Mouse (Mus musculus) midbrain, embryonic 15.5 days (tissue): Measurements from ENCODE around the gene LTO1. TPM values are rescaled to one million over a fixed set of nuclear protein-coding genes. Genes with fewer than 3 reads are reported as not detected.
A peak's percentile ranks its signal among the peaks of the same experiment; 100 is the strongest.
"Not testable (repeated sequence)": the region's sequence is repeated elsewhere in the genome, so short reads cannot be mapped to it uniquely, and the experiment has no call there.

Source experiments
- ATAC-seq: fragments of 200-750 bp; cut with Nextera tagmentation; replicated peaks from 2 replicates; pipeline ENCODE4 v1.8.0; 2017; ENCODE audit warnings: moderate TSS enrichment
- H3K27ac ChIP-seq: fragments of 300-500 bp; sonication (generic); 2 replicates; pipeline ENCODE4 v1.5.1; 2015; ENCODE audit warnings: mild to moderate bottlenecking, inconsistent platforms
- H3K27me3 ChIP-seq: fragments of 300-500 bp; sonication (generic); replicated peaks from 2 replicates; pipeline ENCODE4 v1.6.1; 2015; ENCODE audit warnings: inconsistent platforms
- H3K36me3 ChIP-seq: fragments of 300-500 bp; sonication (generic); replicated peaks from 2 replicates; pipeline ENCODE4 v1.6.1; 2015; ENCODE audit warnings: inconsistent platforms
- H3K4me1 ChIP-seq: fragments of 300-500 bp; sonication (generic); 2 replicates; pipeline ENCODE4 v1.6.1; 2015; ENCODE audit warnings: inconsistent platforms
- H3K4me2 ChIP-seq: fragments of 300-500 bp; sonication (generic); 2 replicates; pipeline ENCODE4 v1.6.1; 2015; ENCODE audit warnings: inconsistent platforms, mild to moderate bottlenecking, moderate library complexity
- H3K4me3 ChIP-seq: fragments of 300-500 bp; sonication (generic); 2 replicates; pipeline ENCODE4 v1.5.1; 2015; ENCODE audit warnings: mild to moderate bottlenecking, inconsistent platforms
- H3K9ac ChIP-seq: fragments of 300-500 bp; sonication (generic); 2 replicates; pipeline ENCODE4 v1.6.1; 2015; ENCODE audit warnings: mild to moderate bottlenecking, inconsistent platforms
- H3K9me3 ChIP-seq: fragments of 300-500 bp; sonication (generic); 2 replicates; pipeline ENCODE4 v1.6.1; 2016; ENCODE audit warnings: inconsistent platforms
- WGBS: fragments of 180-500 bp; shearing (Covaris S2); methylation state at CpG from one replicate; pipeline ENCODE4 v1.1.7; 2015; ENCODE audit warnings: mixed read lengths; 5-methylcytosine and 5-hydroxymethylcytosine counted together
- polyA plus RNA-seq: library from polyadenylated mRNA; unstranded; fragments of >200 nt; fragmentation: Nextera tagmentation; extraction: Ambion mirVana; gene quantifications from 2 replicates; pipeline ENCODE4 v1.2.1, GENCODE M21; 2015

Gene LTO1
- polyA plus RNA-seq, 1 experiment from 2014 or later: 33.6 TPM

DNA sequence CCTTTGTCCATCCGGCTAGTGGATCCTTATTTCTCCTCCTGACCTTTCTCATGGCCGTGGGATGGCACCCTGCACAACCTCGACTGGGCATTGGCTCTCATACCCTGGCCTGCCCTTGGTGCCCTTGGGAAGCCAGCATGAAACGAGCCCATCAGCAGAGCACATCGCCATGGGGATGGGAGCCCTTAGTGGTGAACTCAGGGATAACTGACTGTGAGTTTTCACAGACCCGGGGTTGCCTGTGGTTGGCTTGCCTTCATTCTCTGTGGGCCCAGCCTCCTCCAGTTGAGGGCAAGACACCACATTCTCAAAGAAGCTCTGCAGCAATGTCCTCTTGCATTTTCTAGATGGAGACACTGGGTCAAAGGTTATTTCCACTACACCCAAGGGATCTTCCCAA is 22.6 kb upstream of the LTO1 start:
- no peaks in the 10 kb centered on the region for H3K9me3 ChIP-seq
- no peak for ATAC-seq
- WGBS: 52% methylated on average over 6 of the region's 6 CpGs
- H3K4me2 ChIP-seq: no peak overlapping the region
- no peak overlapping the region for H3K4me3 ChIP-seq
- no peaks in the 10 kb centered on the region for H3K36me3 ChIP-seq
- H3K9ac ChIP-seq: no peak overlapping the region
- H3K4me1 ChIP-seq: peaks cover 28% of the 10 kb centered on the region
- peaks cover 10% of the 10 kb centered on the region; the same call in 1 of the 2 replicates for H3K27me3 ChIP-seq
- H3K27ac ChIP-seq: no peak overlapping the region

DNA sequence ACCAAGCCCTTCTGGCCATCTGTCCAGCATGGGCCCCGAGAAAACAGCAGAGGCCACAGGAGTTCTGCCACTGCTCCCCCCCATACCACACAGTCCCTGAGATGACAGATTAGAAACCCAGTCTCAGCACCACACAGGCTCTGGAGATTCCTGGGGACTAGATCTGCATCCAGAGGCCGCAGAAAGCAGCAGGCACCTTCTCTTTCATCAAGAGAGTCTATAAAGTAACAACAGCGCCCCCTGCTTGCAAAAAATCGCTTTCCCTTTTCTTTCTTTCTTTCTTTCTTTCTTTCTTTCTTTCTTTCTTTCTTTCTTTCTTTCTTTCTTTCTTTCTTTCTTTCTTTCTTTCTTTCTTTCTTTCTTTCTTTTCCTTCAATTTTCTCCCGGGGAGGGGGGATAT is 20.7 kb upstream of the LTO1 start:
- Histone ChIP-seq H3K27ac (no peak overlapping the region), H3K4me2 (peak overlapping the region; percentile 95; the same call in 1 of the 2 replicates), H3K9me3 (no peaks in the 10 kb centered on the region), H3K4me1 (peaks cover 28% of the 10 kb centered on the region), H3K4me3 (no peak overlapping the region), H3K36me3 (no peaks in the 10 kb centered on the region), H3K27me3 (peaks cover 15% of the 10 kb centered on the region), H3K9ac (no peak overlapping the region)
- WGBS: 0% methylated on average over 5 of the region's 5 CpGs
- ATAC-seq: no peak

DNA sequence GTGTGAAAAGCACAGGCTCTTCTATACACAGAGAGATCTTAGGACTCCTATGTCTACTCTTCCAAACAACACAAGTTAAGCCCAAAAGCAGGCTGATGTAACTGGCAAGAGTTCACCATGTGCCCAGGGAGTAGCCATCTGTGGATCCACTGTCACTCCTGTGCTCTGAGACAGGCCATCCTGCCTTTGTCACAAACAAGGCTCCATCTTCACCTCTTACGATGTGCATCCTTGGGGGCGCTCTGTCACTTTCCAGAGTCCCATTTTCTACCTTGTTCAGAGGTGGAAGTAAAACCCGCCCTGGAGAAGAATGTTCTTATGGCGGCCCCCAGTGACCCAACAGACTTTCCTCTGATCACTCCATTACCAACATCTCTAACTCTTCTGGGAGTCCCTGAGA is 20.2 kb upstream of the LTO1 start:
- Histone ChIP-seq H3K9me3 (no peaks in the 10 kb centered on the region), H3K36me3 (no peaks in the 10 kb centered on the region), H3K27me3 (peaks cover 15% of the 10 kb centered on the region), H3K4me1 (peaks cover 28% of the 10 kb centered on the region), H3K4me2 (peak overlapping the region; percentile 95), H3K9ac (no peak overlapping the region), H3K27ac (peak overlapping the region; percentile 53; the same call in 1 of the 2 replicates), H3K4me3 (peak overlapping the region; percentile 46)
- ATAC-seq: no peak
- WGBS: 6% methylated on average over 4 of the region's 4 CpGs

DNA sequence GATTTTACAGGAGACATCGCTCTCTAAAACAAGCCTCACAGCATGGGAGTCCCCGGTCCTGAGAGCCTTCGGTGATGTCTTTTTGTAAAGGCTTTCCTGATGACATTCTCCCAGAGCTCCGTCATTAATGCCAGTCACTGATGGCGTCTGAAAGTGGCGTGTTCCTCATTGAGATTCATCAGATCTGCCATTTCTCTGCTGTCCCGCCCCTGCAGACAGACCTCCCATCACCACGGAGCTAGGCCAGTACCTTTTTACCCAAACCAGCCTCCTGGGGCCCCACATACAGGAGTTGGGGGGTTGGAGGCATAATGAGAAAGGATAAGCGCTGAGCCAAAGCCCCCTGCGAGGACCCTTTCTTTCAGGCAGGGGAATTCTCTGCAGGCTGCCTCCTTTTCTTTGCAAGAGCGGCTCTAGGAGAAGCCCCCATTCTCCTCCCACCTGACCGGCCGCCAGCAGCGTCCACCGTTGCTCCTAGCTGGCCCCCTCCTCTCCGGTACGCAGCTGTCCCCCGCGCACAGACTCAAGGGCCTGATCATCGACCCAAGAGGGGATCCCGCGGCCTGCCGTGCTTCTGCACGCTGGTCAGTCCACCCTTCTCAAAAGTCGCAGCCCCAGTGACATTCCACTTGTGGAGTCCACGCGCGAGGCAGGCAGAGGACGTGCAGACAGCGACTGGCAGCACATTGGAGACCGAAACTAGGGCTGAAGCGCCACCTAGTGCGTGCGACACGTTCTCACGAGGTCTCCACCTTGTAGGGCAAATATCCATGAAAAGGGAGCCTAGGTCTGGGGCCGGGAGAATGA is 19.4 kb upstream of the LTO1 start:
- ATAC-seq: peak; percentile 85
- peak overlapping the region; percentile 95 for H3K4me2 ChIP-seq
- H3K27ac ChIP-seq: peak overlapping the region; percentile 53
- no peaks in the 10 kb centered on the region for H3K9me3 ChIP-seq
- H3K36me3 ChIP-seq: no peaks in the 10 kb centered on the region
- H3K4me3 ChIP-seq: peak overlapping the region; percentile 46
- under 1% methylated on average over 37 of the region's 37 CpGs for WGBS
- H3K27me3 ChIP-seq: peaks cover 15% of the 10 kb centered on the region
- H3K9ac ChIP-seq: peak overlapping the region; percentile 43
- peaks cover 28% of the 10 kb centered on the region for H3K4me1 ChIP-seq

DNA sequence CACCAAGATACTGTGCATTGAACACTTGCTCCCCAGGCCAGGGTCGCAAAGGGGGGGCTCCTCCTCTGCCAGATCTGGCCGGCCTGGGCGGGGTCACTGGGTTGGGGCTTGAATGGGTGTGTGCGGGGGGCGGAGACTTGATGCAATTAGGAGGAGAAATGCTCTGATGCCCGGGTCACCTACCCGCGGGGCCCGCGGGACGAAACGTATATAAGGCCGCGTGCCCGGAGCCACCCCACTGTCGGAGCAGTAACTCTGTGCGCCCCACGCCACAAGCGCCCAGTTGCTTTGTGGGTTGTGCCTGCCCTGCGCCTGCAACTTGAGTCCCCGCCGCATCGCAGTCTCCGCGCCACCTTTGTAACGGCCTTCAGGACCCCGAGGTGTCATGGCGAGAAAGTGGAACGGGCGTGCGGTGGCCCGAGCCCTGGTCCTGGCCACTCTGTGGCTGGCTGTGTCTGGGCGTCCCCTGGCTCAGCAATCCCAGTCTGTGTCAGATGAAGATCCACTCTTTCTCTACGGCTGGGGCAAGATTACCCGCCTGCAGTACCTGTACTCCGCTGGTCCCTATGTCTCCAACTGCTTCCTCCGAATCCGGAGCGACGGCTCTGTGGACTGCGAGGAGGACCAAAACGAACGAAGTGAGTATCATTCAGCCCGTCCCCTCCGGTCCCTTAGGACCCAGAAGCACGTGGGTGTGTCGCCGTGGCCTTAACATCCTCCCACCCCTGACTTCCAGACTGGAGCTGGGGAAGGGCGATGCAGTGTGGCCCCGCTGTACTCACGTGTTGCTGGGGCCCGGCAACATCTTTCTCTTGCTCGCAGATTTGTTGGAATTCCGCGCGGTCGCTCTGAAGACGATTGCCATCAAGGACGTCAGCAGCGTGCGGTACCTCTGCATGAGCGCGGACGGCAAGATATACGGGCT is 18.3 kb upstream of the LTO1 start, which contains the start of gene Fgf15:
Gene Fgf15 (plus strand): TSS at position 238 of the 925 bp plus-strand sequence.
- Histone ChIP-seq H3K9ac (peak within 1 kb of the TSS; percentile 43), H3K4me2 (peak within 1 kb of the TSS; percentile 95), H3K27ac (peak within 1 kb of the TSS; percentile 53), H3K9me3 (no peaks in the 10 kb centered on the region), H3K4me1 (peaks cover 28% of the 10 kb centered on the region), H3K4me3 (peak within 1 kb of the TSS; percentile 46), H3K27me3 (peaks cover 15% of the 10 kb centered on the region), H3K36me3 (no peaks in the 10 kb centered on the region)
- under 1% methylated on average over 65 of the region's 65 CpGs for WGBS
- ATAC-seq: peak; percentile 41

DNA sequence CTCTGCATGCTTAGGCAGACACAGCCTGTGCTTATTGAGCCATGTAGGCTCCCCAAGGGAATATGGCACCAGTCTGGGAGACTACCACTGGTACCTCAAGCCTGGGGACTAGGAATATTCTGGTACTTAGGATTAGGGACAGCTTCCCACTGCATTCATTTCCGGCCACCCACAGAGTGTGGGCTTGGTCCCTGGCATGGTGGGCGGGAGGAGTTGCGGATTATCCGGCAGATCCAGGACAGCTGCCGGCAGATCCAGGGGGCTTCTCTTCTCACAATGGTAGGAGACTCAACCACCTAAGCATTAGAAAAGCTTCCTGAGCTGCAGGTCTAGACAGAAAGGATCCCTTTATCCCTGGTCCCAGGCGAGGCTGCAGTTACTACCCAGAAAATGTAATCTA is 16.4 kb upstream of the LTO1 start:
- H3K9me3 ChIP-seq: no peaks in the 10 kb centered on the region
- peak overlapping the region; percentile 46; the same call in 1 of the 2 replicates for H3K4me3 ChIP-seq
- H3K9ac ChIP-seq: no peak overlapping the region
- no peak for ATAC-seq
- peak overlapping the region; percentile 6; the same call in 1 of the 2 replicates for H3K4me2 ChIP-seq
- H3K36me3 ChIP-seq: no peaks in the 10 kb centered on the region
- H3K4me1 ChIP-seq: peaks cover 28% of the 10 kb centered on the region
- H3K27ac ChIP-seq: no peak overlapping the region
- peaks cover 15% of the 10 kb centered on the region for H3K27me3 ChIP-seq
- 26% methylated on average over 6 of the region's 6 CpGs for WGBS

DNA sequence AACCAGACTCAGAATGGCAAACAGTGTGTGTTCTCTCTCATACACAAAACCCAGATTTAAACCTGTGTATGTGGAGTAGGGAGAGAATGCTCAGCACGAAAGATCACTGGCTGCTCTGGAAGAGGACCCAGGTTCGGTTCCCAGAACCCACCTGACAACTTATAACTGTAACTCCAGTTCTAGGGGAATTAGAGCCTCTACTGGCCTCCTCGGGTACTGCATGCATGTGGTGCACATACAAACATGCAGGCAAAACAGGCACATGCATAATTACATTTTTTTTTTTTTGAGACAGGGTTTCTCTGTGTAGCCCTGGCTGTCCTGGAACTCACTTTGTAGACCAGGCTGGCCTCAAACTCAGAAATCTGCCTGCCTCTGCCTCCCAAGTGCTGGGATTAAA is 9.4 kb upstream of the LTO1 start:
- H3K9me3 ChIP-seq, H3K4me3 ChIP-seq, H3K36me3 ChIP-seq, H3K27ac ChIP-seq, ATAC-seq, H3K4me2 ChIP-seq, H3K27me3 ChIP-seq, H3K9ac ChIP-seq, H3K4me1 ChIP-seq: not testable (repeated sequence)
- WGBS: 98% methylated on average over 3 of the region's 3 CpGs

DNA sequence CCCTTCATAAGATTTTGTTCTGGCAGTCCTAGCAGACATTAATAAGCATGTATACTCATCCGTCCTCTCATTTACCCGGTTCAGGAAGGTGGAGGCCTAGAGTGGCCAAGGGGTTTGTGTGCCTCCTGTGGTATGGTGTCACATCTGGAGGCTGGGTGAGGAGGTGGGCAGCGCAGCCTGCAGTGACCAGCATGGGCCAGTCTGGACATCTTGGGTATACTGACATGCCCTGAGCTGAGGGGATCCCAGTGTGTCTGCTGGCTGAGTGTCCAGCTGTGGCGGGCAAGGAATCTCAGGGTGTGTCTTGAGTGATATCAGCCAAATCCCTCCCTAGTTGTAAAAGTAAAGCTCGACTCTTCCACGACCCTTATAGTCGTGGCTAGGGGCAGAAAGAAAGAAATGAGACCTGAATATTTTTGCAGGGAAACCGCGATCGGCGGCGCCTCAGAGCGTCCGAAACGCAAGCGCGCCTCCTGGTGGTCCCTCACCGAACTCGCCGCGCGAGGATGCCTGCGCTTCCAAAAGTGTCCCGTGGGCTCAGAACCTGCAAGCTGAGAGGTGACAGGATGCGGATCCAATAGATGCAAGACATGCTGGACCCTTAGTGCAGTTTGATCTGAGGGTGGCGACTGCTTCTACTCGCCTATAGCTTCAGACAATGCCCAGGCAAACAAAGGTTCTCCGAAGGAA is 8.0 kb upstream of the LTO1 start:
- H3K36me3 ChIP-seq: no peaks in the 10 kb centered on the region
- no peaks in the 10 kb centered on the region for H3K9me3 ChIP-seq
- no peak overlapping the region; the same call in 1 of the 2 replicates for H3K4me3 ChIP-seq
- peaks cover 7% of the 10 kb centered on the region for H3K4me1 ChIP-seq
- H3K27ac ChIP-seq: no peak overlapping the region
- H3K27me3 ChIP-seq: peaks cover 4% of the 10 kb centered on the region; the same call in 1 of the 2 replicates
- peak; percentile 57 for ATAC-seq
- 10% methylated on average over 28 of the region's 28 CpGs for WGBS
- H3K4me2 ChIP-seq: peak overlapping the region; percentile 44
- no peak overlapping the region for H3K9ac ChIP-seq

DNA sequence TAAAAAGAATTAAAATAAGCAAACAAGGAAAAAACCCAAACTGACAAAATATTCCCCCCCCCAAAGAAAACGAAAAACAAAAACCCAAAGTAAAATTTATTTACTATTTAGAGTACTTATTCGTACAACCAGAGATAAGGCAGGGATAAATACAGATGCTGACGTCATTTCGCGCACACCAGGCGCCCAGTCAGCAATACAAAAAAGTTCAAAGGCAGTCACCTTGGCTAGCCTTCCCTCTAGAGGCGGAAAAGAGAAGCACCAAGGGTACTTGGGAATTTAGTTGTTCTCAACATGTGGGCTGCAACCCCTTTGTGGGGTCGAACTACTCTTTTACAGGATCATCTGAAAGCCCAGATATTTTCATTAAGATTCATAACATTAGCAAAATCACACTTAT is 7.1 kb upstream of the LTO1 start:
- H3K9me3 ChIP-seq: no peaks in the 10 kb centered on the region
- H3K36me3 ChIP-seq: no peaks in the 10 kb centered on the region
- no peak overlapping the region for H3K4me2 ChIP-seq
- H3K4me3 ChIP-seq: no peak overlapping the region
- ATAC-seq: no peak
- H3K27ac ChIP-seq: no peak overlapping the region
- peaks cover 4% of the 10 kb centered on the region; the same call in 1 of the 2 replicates for H3K27me3 ChIP-seq
- peaks cover 7% of the 10 kb centered on the region for H3K4me1 ChIP-seq
- WGBS: 22% methylated on average over 8 of the region's 8 CpGs
- no peak overlapping the region for H3K9ac ChIP-seq

DNA sequence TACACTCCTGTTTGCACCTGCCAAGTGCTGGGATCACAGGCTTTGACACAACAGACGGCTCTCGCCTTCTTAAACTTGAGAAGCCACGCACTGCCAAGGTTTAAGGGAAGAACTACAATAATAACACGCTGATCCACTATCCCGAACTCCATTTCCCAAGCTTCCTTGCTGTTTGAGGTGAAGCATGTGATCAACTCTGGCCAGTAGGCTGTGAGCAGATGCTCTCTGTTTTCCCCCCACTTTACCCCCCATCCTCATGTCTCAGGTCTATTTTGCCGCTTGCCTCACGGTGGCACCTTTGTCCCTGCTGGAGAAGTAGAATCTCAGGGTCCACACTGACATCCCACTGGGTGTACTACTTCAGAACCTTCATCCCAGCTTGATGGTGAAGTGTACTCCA is 6.2 kb upstream of the LTO1 start:
- H3K4me3 ChIP-seq: no peak overlapping the region
- H3K9ac ChIP-seq: no peak overlapping the region
- H3K4me2 ChIP-seq: no peak overlapping the region
- H3K27ac ChIP-seq: no peak overlapping the region
- WGBS: 38% methylated on average over 7 of the region's 7 CpGs
- H3K9me3 ChIP-seq: no peaks in the 10 kb centered on the region
- H3K36me3 ChIP-seq: no peaks in the 10 kb centered on the region
- peaks cover 4% of the 10 kb centered on the region; the same call in 1 of the 2 replicates for H3K27me3 ChIP-seq
- peaks cover 7% of the 10 kb centered on the region for H3K4me1 ChIP-seq
- peak; percentile 62 for ATAC-seq

DNA sequence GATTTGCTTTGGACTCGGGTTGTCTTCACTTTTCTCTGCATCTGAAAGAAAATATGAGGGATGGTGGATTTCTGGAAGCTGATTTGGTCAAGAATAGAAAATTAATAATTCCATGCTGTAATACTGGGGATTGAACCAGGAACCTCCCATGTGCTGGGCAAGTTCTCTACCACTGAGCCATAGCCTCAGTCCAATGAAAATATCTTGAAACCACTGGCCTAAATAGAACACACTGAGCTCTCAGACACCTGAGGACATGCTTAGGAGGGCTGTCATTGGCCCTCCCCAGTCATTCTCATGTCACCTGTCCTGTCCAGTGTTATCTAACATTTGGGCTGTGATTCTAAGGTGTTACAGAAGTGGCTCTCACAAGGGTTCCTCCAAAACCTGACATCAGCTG is 3.8 kb upstream of the LTO1 start:
- Histone ChIP-seq H3K9ac (no peak overlapping the region), H3K36me3 (no peaks in the 10 kb centered on the region), H3K27me3 (peaks cover 4% of the 10 kb centered on the region; the same call in 1 of the 2 replicates), H3K4me3 (no peak overlapping the region), H3K4me1 (peaks cover 15% of the 10 kb centered on the region), H3K9me3 (no peaks in the 10 kb centered on the region), H3K4me2 (no peak overlapping the region), H3K27ac (no peak overlapping the region)
- WGBS: 87% methylated on average over 1 of the region's 1 CpGs
- no peak for ATAC-seq

DNA sequence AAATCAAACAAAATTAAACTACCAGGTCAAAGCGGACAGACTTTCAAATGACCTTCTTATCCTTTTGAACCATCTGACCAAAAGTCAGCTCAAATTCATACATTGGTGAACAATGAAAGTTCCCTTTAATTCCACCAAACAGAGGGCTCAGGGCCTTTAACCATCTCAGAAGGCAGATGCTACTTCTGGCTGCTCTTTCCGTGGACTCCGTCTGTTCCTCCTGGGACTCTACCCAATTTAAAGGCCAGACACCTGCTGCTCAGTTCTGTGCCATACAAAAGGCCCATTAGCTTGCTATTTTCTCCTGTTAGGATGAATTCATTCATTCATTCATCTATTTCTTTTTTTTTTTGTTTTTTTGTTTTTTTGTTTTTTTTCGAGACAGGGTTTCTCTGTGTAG is 2.0 kb upstream of the LTO1 start:
- WGBS: 54% methylated on average over 4 of the region's 4 CpGs
- no peak overlapping the region for H3K4me3 ChIP-seq

More for the DNA sequence above, 2.0 kb upstream of the LTO1 start:
- H3K4me1 ChIP-seq: peaks cover 15% of the 10 kb centered on the region
- no peak overlapping the region for H3K4me2 ChIP-seq
- H3K9ac ChIP-seq: no peak overlapping the region
- no peaks in the 10 kb centered on the region for H3K36me3 ChIP-seq
- no peak for ATAC-seq
- H3K9me3 ChIP-seq: no peaks in the 10 kb centered on the region
- H3K27me3 ChIP-seq: no peaks in the 10 kb centered on the region
- no peak overlapping the region for H3K27ac ChIP-seq
